Mouse (Mus musculus): ENCODE results near the gene Ugt1a7c. TPM values are rescaled to one million over a fixed set of nuclear protein-coding genes. Genes with fewer than 3 reads are reported as not detected.

Ugt1a7c gene
- polyA plus RNA-seq, 1 experiment from 2014 or later = 1.3 TPM

DNA sequence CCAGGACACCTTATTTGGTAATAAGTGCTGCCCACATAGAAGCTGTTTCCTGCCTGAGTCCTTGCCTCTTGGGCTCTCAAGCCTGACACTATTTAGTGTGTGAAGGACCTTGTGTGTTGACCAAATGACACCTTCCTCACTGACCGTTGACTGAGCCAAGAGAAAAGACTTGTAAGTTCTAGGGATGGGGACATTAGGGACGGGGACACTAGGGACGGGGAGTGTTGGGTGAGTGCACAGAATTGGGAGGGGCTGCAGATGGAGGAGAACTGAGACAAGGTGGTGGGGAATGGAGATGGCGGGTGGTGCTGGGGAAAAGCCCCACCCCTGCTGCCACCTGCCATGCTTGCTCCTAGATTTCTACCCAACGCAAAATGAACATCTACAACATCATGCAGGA, 135.1 kb downstream of the Ugt1a7c start:
- no peaks in the 10 kb centered on the region for H3K27me3 ChIP-seq (ENCODE audit: control insufficient read depth, insufficient read depth, low read length)
- DNase-seq (ENCODE audit: low spot score) (no peak), ATAC-seq (ENCODE audit: low FRiP score) (no peak)
- H3K27ac ChIP-seq = no peak overlapping the region
- no peak overlapping the region for H3K9ac ChIP-seq
- H3K9me3 ChIP-seq (ENCODE audit: control insufficient read depth, low read length) = peaks cover 98% of the 10 kb centered on the region
- H3K4me1 ChIP-seq (replicated peaks; ENCODE audit: control insufficient read depth, insufficient read depth, low read length) = no peaks in the 10 kb centered on the region
- H3K4me3 ChIP-seq (replicated peaks; ENCODE audit: low read length) = no peak overlapping the region
- no peaks in the 10 kb centered on the region for H3K36me3 ChIP-seq (replicated peaks; ENCODE audit: control insufficient read depth, insufficient read depth)
- 87% methylated on average over 5 of the region's 5 CpGs for WGBS
- no peak overlapping the region for H3K4me2 ChIP-seq (replicated peaks)

DNA sequence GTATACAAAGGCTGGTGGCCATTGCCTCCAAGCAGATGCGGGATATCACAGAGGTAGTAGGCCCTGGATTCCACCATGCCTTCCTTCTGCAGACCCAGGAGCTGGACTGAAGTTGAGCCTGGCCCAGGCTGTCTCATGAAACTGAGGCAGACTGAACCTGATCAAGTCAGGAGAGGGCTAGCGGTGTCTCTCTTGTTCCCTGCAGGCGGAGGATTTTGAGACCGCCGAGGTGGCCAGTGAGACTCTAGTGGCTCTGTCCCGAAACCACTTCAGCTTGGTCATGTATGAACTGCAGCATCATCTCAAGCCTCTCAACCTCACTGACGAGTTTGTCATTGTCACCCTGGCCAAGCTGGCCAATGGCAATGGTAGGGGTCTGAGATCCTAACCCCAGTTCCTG, 135.6 kb downstream of the Ugt1a7c start:
- ATAC-seq (ENCODE audit: low FRiP score) (no peak), DNase-seq (ENCODE audit: low spot score) (no peak)
- H3K4me2 ChIP-seq (replicated peaks) = no peak overlapping the region
- no peak overlapping the region for H3K9ac ChIP-seq
- no peak overlapping the region for H3K27ac ChIP-seq
- H3K36me3 ChIP-seq (replicated peaks; ENCODE audit: control insufficient read depth, insufficient read depth) = no peaks in the 10 kb centered on the region
- H3K4me1 ChIP-seq (replicated peaks; ENCODE audit: control insufficient read depth, insufficient read depth, low read length) = no peaks in the 10 kb centered on the region
- no peak overlapping the region for H3K4me3 ChIP-seq (replicated peaks; ENCODE audit: low read length)
- H3K9me3 ChIP-seq (ENCODE audit: control insufficient read depth, low read length) = peaks cover 100% of the 10 kb centered on the region
- H3K27me3 ChIP-seq (ENCODE audit: control insufficient read depth, insufficient read depth, low read length) = no peaks in the 10 kb centered on the region
- 70% methylated on average over 7 of the region's 7 CpGs for WGBS

DNA sequence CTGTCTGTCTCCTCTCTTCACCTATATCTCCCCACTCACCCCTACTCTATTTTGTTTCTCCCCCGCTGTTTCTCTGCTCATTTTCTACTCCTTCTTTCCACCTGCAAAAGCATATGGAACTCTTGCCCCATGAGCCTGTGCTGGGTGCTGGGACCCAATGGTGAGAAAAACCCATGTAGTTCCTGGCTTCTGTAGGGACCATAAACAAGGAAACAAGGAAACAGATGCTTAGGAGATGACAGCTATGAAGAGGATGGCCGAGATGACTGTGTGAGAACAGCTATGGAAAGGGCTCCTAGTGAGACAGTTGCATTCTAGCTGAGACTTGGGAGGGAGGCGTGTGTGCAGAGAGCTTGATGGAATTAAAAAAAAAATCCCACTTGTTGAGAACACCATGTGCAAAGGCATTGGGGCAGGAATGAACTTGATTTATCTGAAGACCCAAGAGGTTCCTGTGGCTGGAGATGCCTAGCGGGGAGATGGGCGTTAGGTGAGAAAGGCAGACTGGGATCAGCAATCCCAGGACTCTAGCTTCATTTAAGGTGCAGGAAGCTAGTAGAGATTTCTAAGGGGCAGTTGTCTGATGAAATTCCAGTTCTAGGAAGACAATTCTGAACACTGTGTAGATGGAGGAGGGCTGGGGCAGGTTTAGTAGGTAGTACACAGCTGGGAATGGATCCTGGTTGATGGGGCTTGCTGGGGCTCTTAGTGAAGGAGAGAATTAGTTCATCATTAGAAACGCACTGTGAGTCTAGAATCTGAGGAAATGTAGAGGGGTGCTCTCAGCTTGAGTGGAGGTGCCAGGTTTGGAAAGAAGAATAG, 136.3 kb downstream of the Ugt1a7c start:
- Histone ChIP-seq H3K9me3 (ENCODE audit: control insufficient read depth, low read length) (peaks cover 100% of the 10 kb centered on the region), H3K4me1 (replicated peaks; ENCODE audit: control insufficient read depth, insufficient read depth, low read length) (no peaks in the 10 kb centered on the region), H3K27ac (no peak overlapping the region), H3K27me3 (ENCODE audit: control insufficient read depth, insufficient read depth, low read length) (no peaks in the 10 kb centered on the region), H3K9ac (no peak overlapping the region), H3K36me3 (replicated peaks; ENCODE audit: control insufficient read depth, insufficient read depth) (no peaks in the 10 kb centered on the region), H3K4me3 (replicated peaks; ENCODE audit: low read length) (no peak overlapping the region), H3K4me2 (replicated peaks) (no peak overlapping the region)
- DNase-seq (ENCODE audit: low spot score) (no peak), ATAC-seq (ENCODE audit: low FRiP score) (no peak)
- WGBS = 78% methylated on average over 6 of the region's 6 CpGs

DNA sequence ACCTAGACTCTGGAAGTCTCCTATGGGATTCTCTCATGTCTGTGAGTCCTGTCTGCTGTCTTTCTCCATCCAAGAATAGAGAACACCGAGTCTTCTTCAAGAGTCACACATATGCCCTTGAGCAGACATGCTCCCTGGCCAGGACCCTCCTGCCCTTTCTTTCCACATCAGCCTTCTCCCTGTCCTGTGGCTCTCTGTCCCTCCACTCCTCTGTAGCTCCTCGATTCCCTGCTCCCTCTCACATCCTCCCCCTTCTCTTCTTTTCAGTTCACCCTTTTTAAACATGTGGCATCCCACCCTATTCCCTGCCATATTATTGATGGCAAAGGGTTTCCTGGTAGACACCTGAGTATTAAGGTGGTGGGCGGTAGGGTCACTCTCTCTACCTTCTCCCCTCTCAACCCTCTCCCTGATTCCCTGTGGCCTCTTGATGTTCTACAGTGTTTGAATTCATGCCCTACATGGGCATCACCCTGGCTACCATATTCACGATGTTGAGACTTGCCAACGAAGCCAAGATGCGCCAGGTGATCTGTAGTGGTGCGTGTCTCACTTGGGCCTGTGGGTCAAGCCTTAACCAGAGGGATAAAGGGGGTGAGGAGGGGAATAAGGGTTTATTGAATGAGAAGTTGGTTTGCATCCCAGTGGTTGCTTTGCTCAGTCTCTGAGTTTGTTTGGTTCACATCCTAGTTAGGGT, 137.1 kb downstream of the Ugt1a7c start:
- H3K36me3 ChIP-seq (replicated peaks; ENCODE audit: control insufficient read depth, insufficient read depth) = no peaks in the 10 kb centered on the region
- H3K9me3 ChIP-seq (ENCODE audit: control insufficient read depth, low read length) = peaks cover 99% of the 10 kb centered on the region
- H3K27ac ChIP-seq = no peak overlapping the region
- no peaks in the 10 kb centered on the region for H3K4me1 ChIP-seq (replicated peaks; ENCODE audit: control insufficient read depth, insufficient read depth, low read length)
- no peak overlapping the region for H3K4me2 ChIP-seq (replicated peaks)
- WGBS = 69% methylated on average over 7 of the region's 7 CpGs
- no peak overlapping the region for H3K4me3 ChIP-seq (replicated peaks; ENCODE audit: low read length)
- H3K9ac ChIP-seq = no peak overlapping the region
- H3K27me3 ChIP-seq (ENCODE audit: control insufficient read depth, insufficient read depth, low read length) = no peaks in the 10 kb centered on the region
- no peak for ATAC-seq (ENCODE audit: low FRiP score)
- DNase-seq (ENCODE audit: low spot score) = no peak

DNA sequence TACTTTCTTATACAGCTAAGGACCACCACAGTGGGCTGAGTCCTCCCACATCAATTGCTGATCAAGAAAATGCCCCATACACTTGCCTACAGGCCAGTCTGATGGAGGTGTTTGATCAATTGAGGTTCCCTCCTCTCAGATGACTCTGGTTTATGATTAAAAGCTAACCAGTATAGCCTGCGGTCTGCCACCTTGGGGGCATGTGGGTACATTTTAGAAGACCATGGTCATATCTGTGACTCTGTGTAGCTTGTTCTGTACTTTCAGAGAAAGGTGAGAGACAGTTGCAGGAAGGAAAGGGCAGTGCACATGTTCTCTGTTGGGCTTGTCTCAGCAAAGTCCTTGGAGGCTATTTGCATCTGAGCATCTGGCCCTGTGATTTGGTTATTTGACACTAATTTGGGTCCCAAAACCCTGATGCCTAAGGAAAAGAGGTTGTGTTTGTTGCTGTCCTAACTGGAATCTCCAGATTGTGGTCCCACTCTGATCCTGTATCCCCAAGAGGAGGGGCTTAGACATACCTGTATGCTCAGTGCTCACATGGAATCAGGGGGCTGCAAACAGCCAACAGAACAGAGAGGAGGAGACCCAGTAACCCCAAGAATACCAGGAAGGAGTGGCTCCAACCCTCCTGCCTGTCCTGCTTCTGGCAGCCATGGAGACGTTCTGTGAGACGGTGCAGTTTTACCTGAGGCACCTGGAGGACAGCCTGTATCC, 138.0 kb downstream of the Ugt1a7c start:
- H3K4me2 ChIP-seq (replicated peaks) = no peak overlapping the region
- ATAC-seq (ENCODE audit: low FRiP score) = no peak

DNA sequence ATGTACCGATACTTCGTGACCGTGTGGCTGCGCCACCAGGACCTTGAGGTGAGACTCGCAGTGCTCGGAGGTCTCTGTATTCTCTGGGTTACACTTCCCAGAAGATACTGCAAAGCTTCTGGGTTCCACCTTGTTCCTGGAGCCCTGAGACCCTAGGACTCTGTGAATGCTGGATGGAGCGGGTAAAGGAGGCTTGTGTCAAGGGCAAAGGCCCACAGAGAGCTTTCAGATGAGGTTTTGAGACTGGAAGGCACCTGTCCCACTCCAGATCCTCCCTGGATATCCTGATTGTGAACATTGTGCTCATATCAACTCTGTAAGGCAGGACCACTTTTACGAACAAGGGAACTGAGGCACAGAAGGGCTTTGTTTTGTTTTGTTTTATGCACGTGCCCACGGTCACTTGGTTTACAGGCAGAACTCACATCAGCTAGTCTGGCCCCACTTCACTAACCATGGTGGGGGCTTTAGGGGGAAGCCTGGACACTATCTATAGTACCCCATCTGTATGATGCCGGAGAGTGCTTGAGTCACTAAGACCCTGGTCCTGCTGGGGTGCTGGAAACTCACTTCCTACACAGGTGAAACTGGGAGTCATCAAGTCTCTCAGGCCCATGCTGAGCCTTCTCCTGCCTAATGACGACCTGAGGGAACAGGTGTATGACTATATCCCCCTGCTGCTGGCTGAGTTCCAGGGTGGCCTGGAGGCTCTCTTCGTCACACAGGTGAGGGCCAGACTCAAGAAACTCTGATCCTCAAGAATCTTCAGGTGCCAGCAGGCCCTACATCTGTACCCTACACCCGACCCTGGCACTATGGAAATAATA, 138.8 kb downstream of the Ugt1a7c start:
- Histone ChIP-seq H3K4me2 (replicated peaks) (no peak overlapping the region), H3K4me3 (replicated peaks; ENCODE audit: low read length) (no peak overlapping the region), H3K9me3 (ENCODE audit: control insufficient read depth, low read length) (peaks cover 99% of the 10 kb centered on the region), H3K4me1 (replicated peaks; ENCODE audit: control insufficient read depth, insufficient read depth, low read length) (no peaks in the 10 kb centered on the region), H3K36me3 (replicated peaks; ENCODE audit: control insufficient read depth, insufficient read depth) (no peaks in the 10 kb centered on the region), H3K27me3 (ENCODE audit: control insufficient read depth, insufficient read depth, low read length) (no peaks in the 10 kb centered on the region), H3K27ac (no peak overlapping the region), H3K9ac (no peak overlapping the region)
- ATAC-seq (ENCODE audit: low FRiP score) (no peak), DNase-seq (ENCODE audit: low spot score) (no peak)
- WGBS = 68% methylated on average over 14 of the region's 14 CpGs

More for the DNA sequence above, 138.0 kb downstream of the Ugt1a7c start:
- no peaks in the 10 kb centered on the region for H3K27me3 ChIP-seq (ENCODE audit: control insufficient read depth, insufficient read depth, low read length)
- H3K27ac ChIP-seq = no peak overlapping the region
- H3K9me3 ChIP-seq (ENCODE audit: control insufficient read depth, low read length) = peaks cover 99% of the 10 kb centered on the region
- WGBS = 54% methylated on average over 3 of the region's 3 CpGs
- no peak overlapping the region for H3K9ac ChIP-seq
- no peak for DNase-seq (ENCODE audit: low spot score)
- H3K4me1 ChIP-seq (replicated peaks; ENCODE audit: control insufficient read depth, insufficient read depth, low read length) = no peaks in the 10 kb centered on the region
- H3K4me3 ChIP-seq (replicated peaks; ENCODE audit: low read length) = no peak overlapping the region
- no peaks in the 10 kb centered on the region for H3K36me3 ChIP-seq (replicated peaks; ENCODE audit: control insufficient read depth, insufficient read depth)

DNA sequence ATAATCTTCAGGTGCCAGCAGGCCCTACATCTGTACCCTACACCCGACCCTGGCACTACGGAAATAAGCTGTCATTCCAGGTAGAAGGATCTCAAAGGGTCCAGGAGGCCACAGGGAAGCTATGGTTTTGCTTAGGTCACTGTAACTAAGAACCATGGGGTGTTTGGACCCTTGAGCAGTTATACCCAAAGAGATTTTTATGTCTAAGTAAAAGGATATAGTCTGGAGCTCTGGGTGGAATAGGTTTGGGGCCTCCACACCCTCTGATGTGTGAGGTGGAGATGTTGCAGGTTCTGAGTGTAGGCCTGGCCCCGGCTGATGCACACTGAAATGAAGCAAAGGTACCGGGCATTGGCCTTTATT, 139.4 kb downstream of the Ugt1a7c start:
- H3K4me3 ChIP-seq (replicated peaks; ENCODE audit: low read length) = no peak overlapping the region
- H3K9ac ChIP-seq = no peak overlapping the region
- H3K36me3 ChIP-seq (replicated peaks; ENCODE audit: control insufficient read depth, insufficient read depth) = no peaks in the 10 kb centered on the region
- DNase-seq (ENCODE audit: low spot score) (no peak), ATAC-seq (ENCODE audit: low FRiP score) (no peak)
- H3K27me3 ChIP-seq (ENCODE audit: control insufficient read depth, insufficient read depth, low read length) = no peaks in the 10 kb centered on the region
- no peak overlapping the region for H3K27ac ChIP-seq
- H3K9me3 ChIP-seq (ENCODE audit: control insufficient read depth, low read length) = peaks cover 99% of the 10 kb centered on the region
- no peak overlapping the region for H3K4me2 ChIP-seq (replicated peaks)
- 71% methylated on average over 4 of the region's 4 CpGs for WGBS
- no peaks in the 10 kb centered on the region for H3K4me1 ChIP-seq (replicated peaks; ENCODE audit: control insufficient read depth, insufficient read depth, low read length)

DNA sequence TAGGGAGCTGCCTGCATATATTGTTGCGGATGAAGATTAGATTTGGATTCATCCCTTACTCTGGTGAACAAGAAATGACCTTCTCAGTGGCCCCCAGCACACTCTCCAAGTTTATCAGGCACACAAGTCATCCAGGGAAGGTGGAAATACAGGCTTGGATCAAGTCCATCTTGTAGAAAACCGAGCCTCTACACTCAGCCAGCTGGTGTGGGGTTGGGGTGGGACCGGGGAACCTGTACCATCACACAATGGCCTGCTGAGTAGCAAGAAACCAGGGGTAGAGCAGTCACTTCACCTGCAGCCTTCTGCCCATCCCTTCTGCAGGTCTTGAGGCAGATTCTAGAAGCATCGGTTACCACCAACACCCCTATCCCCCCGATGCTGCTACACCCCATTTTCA, 139.8 kb downstream of the Ugt1a7c start:
- no peak overlapping the region for H3K9ac ChIP-seq
- H3K4me3 ChIP-seq (replicated peaks; ENCODE audit: low read length) = no peak overlapping the region
- no peaks in the 10 kb centered on the region for H3K36me3 ChIP-seq (replicated peaks; ENCODE audit: control insufficient read depth, insufficient read depth)
- WGBS = 45% methylated on average over 5 of the region's 5 CpGs
- no peaks in the 10 kb centered on the region for H3K27me3 ChIP-seq (ENCODE audit: control insufficient read depth, insufficient read depth, low read length)
- H3K4me2 ChIP-seq (replicated peaks) = no peak overlapping the region
- peaks cover 99% of the 10 kb centered on the region for H3K9me3 ChIP-seq (ENCODE audit: control insufficient read depth, low read length)
- H3K27ac ChIP-seq = no peak overlapping the region
- DNase-seq (ENCODE audit: low spot score) (no peak), ATAC-seq (ENCODE audit: low FRiP score) (no peak)
- H3K4me1 ChIP-seq (replicated peaks; ENCODE audit: control insufficient read depth, insufficient read depth, low read length) = no peaks in the 10 kb centered on the region
